Mouse (Mus musculus): ENCODE data around the gene C2. TPM values are rescaled to one million over a fixed set of nuclear protein-coding genes. Genes with fewer than 3 reads are reported as not detected.

Gene C2
- polyA plus RNA-seq, 1 experiment = 0.49 TPM

GRCm38 (mm10) chr17:34814818-34815370 lies 83.2 kb downstream of the C2 start:
- TF ChIP-seq GATA1 (IDR thresholded peaks at IDR 0.05; ENCODE audit: low read length) = no peak

Other genes with a start within 250 kb of the C2 start
- gene Tnxb, start 227.7 kb downstream of the C2 start, polyA plus RNA-seq (2012) = not detected in 2 replicates
- gene C4b, start 154.4 kb downstream of the C2 start, polyA plus RNA-seq (2012) = not detected in 2 replicates
- gene Cyp21a1, start 93.7 kb downstream of the C2 start, polyA plus RNA-seq (2012) = not detected in 2 replicates
- gene Stk19, start 61.3 kb downstream of the C2 start, polyA plus RNA-seq (2012) = 52.4 and 52.9 TPM in 2 replicates
- gene Dxo, start 61.2 kb downstream of the C2 start, polyA plus RNA-seq (2012) = 47.6 and 78.7 TPM in 2 replicates
- 62.2 and 65.4 TPM in 2 replicates for gene Skiv2l, start 48.1 kb downstream of the C2 start, polyA plus RNA-seq (2012)
- gene Nelfe, start 47.9 kb downstream of the C2 start, polyA plus RNA-seq (2012) = 375 and 385 TPM in 2 replicates
- gene Cfb, start 35.7 kb downstream of the C2 start, polyA plus RNA-seq (2012) = not detected in 2 replicates
- gene Zbtb12, start 18.8 kb downstream of the C2 start, polyA plus RNA-seq (2012) = 24.4 and 27.6 TPM in 2 replicates
- not detected in 2 replicates for gene Gm20547, start 16.2 kb downstream of the C2 start, polyA plus RNA-seq (2012)
- 352 and 449 TPM in 2 replicates for gene Ehmt2, start 204 bp upstream of the C2 start, polyA plus RNA-seq (2012)
- gene Slc44a4, start 16.2 kb upstream of the C2 start, polyA plus RNA-seq (2012) = not detected in 2 replicates
- 12.3 and 17.6 TPM in 2 replicates for gene Neu1, start 33.0 kb upstream of the C2 start, polyA plus RNA-seq (2012)
- gene Hspa1b, start 61.0 kb upstream of the C2 start, polyA plus RNA-seq (2012) = 0.33 and 0.36 TPM in 2 replicates
- 0.12 TPM in 1 of 2 replicates, not detected in the other for gene Gm20481, start 71.6 kb upstream of the C2 start, polyA plus RNA-seq (2012)
- not detected in 2 replicates for gene Hspa1a, start 73.9 kb upstream of the C2 start, polyA plus RNA-seq (2012)
- gene Hspa1l, start 74.4 kb upstream of the C2 start, polyA plus RNA-seq (2012) = 0.02 TPM in 1 of 2 replicates, not detected in the other
- gene Lsm2, start 83.6 kb upstream of the C2 start, polyA plus RNA-seq (2012) = 309 and 320 TPM in 2 replicates
- 965 and 1,080 TPM in 2 replicates for gene Vars, start 102.7 kb upstream of the C2 start, polyA plus RNA-seq (2012)
- gene Vwa7, start 118.3 kb upstream of the C2 start, polyA plus RNA-seq (2012) = 1.0 and 1.4 TPM in 2 replicates
- 40.3 and 64.9 TPM in 2 replicates for gene Sapcd1, start 129.8 kb upstream of the C2 start, polyA plus RNA-seq (2012)
- 7.0 and 7.1 TPM in 2 replicates for gene Msh5, start 148.5 kb upstream of the C2 start, polyA plus RNA-seq (2012)
- 168 and 216 TPM in 2 replicates for gene Clic1, start 151.7 kb upstream of the C2 start, polyA plus RNA-seq (2012)
- gene Ddah2, start 160.8 kb upstream of the C2 start, polyA plus RNA-seq (2012) = 156 and 185 TPM in 2 replicates
- not detected in 2 replicates for gene Ly6g6c, start 167.1 kb upstream of the C2 start, polyA plus RNA-seq (2012)
- not detected in 2 replicates for gene Mpig6b, start 167.9 kb upstream of the C2 start, polyA plus RNA-seq (2012)
- gene Ly6g6e, start 178.6 kb upstream of the C2 start, polyA plus RNA-seq (2012) = not detected in 2 replicates
- 0.22 TPM in 1 of 2 replicates, not detected in the other for gene Ly6g6d, start 179.8 kb upstream of the C2 start, polyA plus RNA-seq (2012)
- gene Ly6g6f, start 187.3 kb upstream of the C2 start, polyA plus RNA-seq (2012) = 0.05 and 0.06 TPM in 2 replicates
- 112 and 148 TPM in 2 replicates for gene Abhd16a, start 191.0 kb upstream of the C2 start, polyA plus RNA-seq (2012)
- not detected in 2 replicates for gene Ly6g5c, start 210.0 kb upstream of the C2 start, polyA plus RNA-seq (2012)
- gene Ly6g5b, start 217.2 kb upstream of the C2 start, polyA plus RNA-seq (2012) = 0.08 and 0.15 TPM in 2 replicates
- gene Gpank1, start 223.2 kb upstream of the C2 start, polyA plus RNA-seq (2012) = 62.0 and 85.8 TPM in 2 replicates
- 66.1 and 68.9 TPM in 2 replicates for gene Csnk2b, start 223.8 kb upstream of the C2 start, polyA plus RNA-seq (2012)
- 11.4 and 13.3 TPM in 2 replicates for gene D17H6S53E, start 228.1 kb upstream of the C2 start, polyA plus RNA-seq (2012)
- 0.23 and 0.27 TPM in 2 replicates for gene Apom, start 233.8 kb upstream of the C2 start, polyA plus RNA-seq (2012)
- gene Bag6, start 236.9 kb upstream of the C2 start, polyA plus RNA-seq (2012) = 685 and 826 TPM in 2 replicates

All from G1E-ER4 (cell line).